Comparison of ENCODE assay signal across 19 mouse cellular contexts in the genomic region with DNA sequence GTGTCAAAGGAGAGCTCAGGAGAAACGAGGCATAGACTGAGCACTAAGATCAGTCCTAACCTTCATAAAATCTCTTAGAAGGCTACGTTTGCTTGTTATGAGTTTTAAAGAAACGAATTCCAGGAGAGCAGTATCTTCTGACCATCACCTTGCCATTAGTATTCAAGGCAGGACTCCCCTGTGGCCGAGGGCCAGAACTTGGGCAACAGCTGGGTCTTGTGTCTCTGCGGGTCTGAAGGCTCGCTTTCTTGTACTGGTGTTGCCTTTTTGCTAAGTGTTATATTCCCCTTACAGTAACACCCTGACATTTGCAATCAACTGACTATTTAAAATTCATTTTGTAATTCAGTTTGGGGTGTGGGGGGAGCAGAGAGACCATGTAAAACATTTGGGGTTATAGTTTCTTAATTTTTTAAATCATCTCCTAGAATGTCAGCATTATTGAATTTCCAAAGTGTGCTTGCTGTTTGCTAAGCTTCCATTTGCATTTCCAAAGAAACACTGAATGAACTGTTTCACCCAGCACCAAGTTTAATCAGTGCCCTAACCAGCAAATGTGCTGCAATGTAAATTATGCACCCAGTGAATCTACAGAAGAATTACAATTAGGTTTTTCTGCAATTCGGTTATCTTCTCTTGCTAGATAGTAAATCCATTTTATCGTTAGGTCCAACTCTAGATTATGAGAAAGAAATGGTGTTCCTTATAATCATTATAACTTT.
DNase-seq lines count a peak whose midpoint lies in the region; ATAC-seq and TF ChIP-seq lines count a peak whose summit lies in the region.
"Had no signal": no experiment of that assay in that cellular context is flagged by ENCODE, and none has a peak within 500 bp of the region (broad histone marks: within the 10 kb centered on the region; RNA-seq: fewer than 3 reads in every experiment).

No protein-coding gene starts in this region.

- peaks cover 23% of the 10 kb centered on the region for H3K4me1 ChIP-seq in forebrain, embryonic 12.5 days
- H3K4me1 ChIP-seq in forebrain, embryonic 11.5 days (replicated peaks; ENCODE audit: control insufficient read depth, insufficient read depth, low read length) = peaks cover 2% of the 10 kb centered on the region; the same call in 1 of the 2 replicates
- peaks cover 38% of the 10 kb centered on the region for H3K4me1 ChIP-seq in midbrain, embryonic 13.5 days (replicated peaks)
- H3K4me1 ChIP-seq in midbrain, embryonic 10.5 days = peaks cover 43% of the 10 kb centered on the region
- H3K4me1 ChIP-seq in liver, postnatal 0 days (ENCODE audit: insufficient read depth) = peaks cover 32% of the 10 kb centered on the region
- H3K4me1 ChIP-seq: kidney, embryonic 15.5 days had no signal

- ATAC-seq in forebrain, embryonic 12.5 days (ENCODE audit: low FRiP score) = no peak
- no peak for ATAC-seq in forebrain, embryonic 11.5 days (replicated peaks; ENCODE audit: low FRiP score)
- 0 out of 2 replicates have a peak, but pooled peaks have one; percentile 59 for ATAC-seq in midbrain, embryonic 13.5 days
- ATAC-seq in liver, postnatal 0 days = no peak
- ATAC-seq: intestine, postnatal 0 days had no signal

- TF ChIP-seq CTCF in layer of hippocampus, adult 2 months (conservative IDR thresholded peaks at IDR 0.05) = no peak
- no peak for TF ChIP-seq CTCF in liver, postnatal 0 days (IDR thresholded peaks at IDR 0.05; ENCODE audit: low read depth)

- peak overlapping the region; percentile 36 for H3K27ac ChIP-seq in forebrain, embryonic 12.5 days
- no peak overlapping the region for H3K27ac ChIP-seq in forebrain, embryonic 11.5 days (ENCODE audit: low read depth, low read length)
- H3K27ac ChIP-seq in layer of hippocampus, adult 2 months = peak overlapping the region; percentile 54; the same call in 1 of the 2 replicates
- no peak overlapping the region for H3K27ac ChIP-seq in midbrain, embryonic 13.5 days
- no peak overlapping the region for H3K27ac ChIP-seq in midbrain, embryonic 10.5 days (replicated peaks)
- peak overlapping the region; percentile 69; the same call in 1 of the 2 replicates for H3K27ac ChIP-seq in liver, postnatal 0 days (ENCODE audit: low read depth)
- H3K27ac ChIP-seq: embryonic facial prominence, embryonic 13.5 days; heart, embryonic 15.5 days; kidney, embryonic 15.5 days; limb, embryonic 15.5 days; neural tube, embryonic 12.5 days had no signal

- H3K27me3 ChIP-seq in forebrain, embryonic 12.5 days = no peaks in the 10 kb centered on the region
- no peaks in the 10 kb centered on the region for H3K27me3 ChIP-seq in forebrain, embryonic 11.5 days (ENCODE audit: control insufficient read depth, insufficient read depth, low read length)
- H3K27me3 ChIP-seq in midbrain, embryonic 13.5 days = peaks cover 2% of the 10 kb centered on the region; the same call in 1 of the 2 replicates
- no peaks in the 10 kb centered on the region; the same call in 1 of the 2 replicates for H3K27me3 ChIP-seq in midbrain, embryonic 10.5 days (ENCODE audit: low read depth, poor library complexity, severe bottlenecking)
- H3K27me3 ChIP-seq in liver, postnatal 0 days (ENCODE audit: insufficient read depth, low read length) = no peaks in the 10 kb centered on the region
- H3K27me3 ChIP-seq: embryonic facial prominence, embryonic 13.5 days; heart, embryonic 15.5 days; kidney, embryonic 15.5 days; limb, embryonic 15.5 days; neural tube, embryonic 12.5 days had no signal

- TF ChIP-seq EP300 in liver, postnatal 0 days (IDR thresholded peaks at IDR 0.05; ENCODE audit: low read depth) = no peak

- H3K4me3 ChIP-seq in forebrain, embryonic 12.5 days (replicated peaks) = no peak overlapping the region
- no peak overlapping the region for H3K4me3 ChIP-seq in forebrain, embryonic 11.5 days (ENCODE audit: low read depth, low read length)
- no peak overlapping the region for H3K4me3 ChIP-seq in layer of hippocampus, adult 2 months
- H3K4me3 ChIP-seq in midbrain, embryonic 13.5 days (replicated peaks) = no peak overlapping the region
- no peak overlapping the region for H3K4me3 ChIP-seq in midbrain, embryonic 10.5 days
- H3K4me3 ChIP-seq in liver, postnatal 0 days (ENCODE audit: low read depth, low read length) = no peak overlapping the region
- H3K4me3 ChIP-seq: embryonic facial prominence, embryonic 13.5 days; heart, embryonic 15.5 days; kidney, embryonic 15.5 days; limb, embryonic 15.5 days; neural tube, embryonic 12.5 days had no signal

- DNase-seq in forebrain, embryonic 11.5 days (ENCODE audit: low spot score) = no peak
- DNase-seq in layer of hippocampus, adult 2 months (ENCODE audit: low spot score in 2 of 2) = peak in 1 of 2 experiments; percentile 37
- DNase-seq in layer of hippocampus, postnatal 36 days = no peak
- no peak for DNase-seq in midbrain, embryonic 10.5 days (ENCODE audit: low spot score)
- no peak for DNase-seq in liver, postnatal 0 days
- DNase-seq in adrenal gland, postnatal 25 days = no peak
- DNase-seq: adrenal gland, adult 2 months; gastrocnemius, postnatal 25 days; kidney, postnatal 4 days; right cerebral cortex, postnatal 14 days; thymus, adult 18-20 months had no signal

- WGBS in forebrain, embryonic 12.5 days = 58% methylated on average over 8 of the region's 8 CpGs
- 77% methylated on average over 8 of the region's 8 CpGs for WGBS in forebrain, embryonic 11.5 days
- 50% methylated on average over 8 of the region's 8 CpGs for WGBS in midbrain, embryonic 13.5 days
- WGBS in midbrain, embryonic 10.5 days = 81% methylated on average over 8 of the region's 8 CpGs
- 75% methylated on average over 8 of the region's 8 CpGs for WGBS in liver, postnatal 0 days (ENCODE audit: insufficient replicate concordance)

- no peaks in the 10 kb centered on the region for H3K36me3 ChIP-seq in forebrain, embryonic 12.5 days (replicated peaks)
- H3K36me3 ChIP-seq in forebrain, embryonic 11.5 days (ENCODE audit: control insufficient read depth, insufficient read depth, low read length) = no peaks in the 10 kb centered on the region
- no peaks in the 10 kb centered on the region for H3K36me3 ChIP-seq in midbrain, embryonic 13.5 days
- H3K36me3 ChIP-seq in midbrain, embryonic 10.5 days = 0 out of 2 replicates have a peak, but pooled peaks cover 5% of the 10 kb centered on the region
- peaks cover 16% of the 10 kb centered on the region for H3K36me3 ChIP-seq in liver, postnatal 0 days (replicated peaks; ENCODE audit: insufficient read depth, low read length)
- H3K36me3 ChIP-seq: embryonic facial prominence, embryonic 13.5 days; heart, embryonic 15.5 days; kidney, embryonic 15.5 days; neural tube, embryonic 12.5 days had no signal

- no peak overlapping the region for H3K4me2 ChIP-seq in forebrain, embryonic 12.5 days
- H3K4me2 ChIP-seq in forebrain, embryonic 11.5 days (ENCODE audit: low read depth, low read length, severe bottlenecking) = no peak overlapping the region
- H3K4me2 ChIP-seq in midbrain, embryonic 13.5 days (replicated peaks) = no peak overlapping the region
- H3K4me2 ChIP-seq in liver, postnatal 0 days (ENCODE audit: low read depth, low read length) = no peak overlapping the region
- H3K4me2 ChIP-seq: embryonic facial prominence, embryonic 13.5 days; heart, embryonic 15.5 days; kidney, embryonic 15.5 days; limb, embryonic 15.5 days; neural tube, embryonic 12.5 days had no signal

- H3K9ac ChIP-seq in forebrain, embryonic 12.5 days = no peak overlapping the region
- H3K9ac ChIP-seq in forebrain, embryonic 11.5 days (ENCODE audit: low read length) = no peak overlapping the region
- no peak overlapping the region for H3K9ac ChIP-seq in midbrain, embryonic 13.5 days (replicated peaks)
- H3K9ac ChIP-seq in liver, postnatal 0 days (replicated peaks) = no peak overlapping the region
- H3K9ac ChIP-seq: embryonic facial prominence, embryonic 13.5 days; heart, embryonic 15.5 days; kidney, embryonic 15.5 days; limb, embryonic 15.5 days; neural tube, embryonic 12.5 days had no signal

- no peaks in the 10 kb centered on the region for H3K9me3 ChIP-seq in forebrain, embryonic 12.5 days
- H3K9me3 ChIP-seq in forebrain, embryonic 11.5 days (ENCODE audit: control insufficient read depth, low read length) = no peaks in the 10 kb centered on the region
- no peaks in the 10 kb centered on the region for H3K9me3 ChIP-seq in midbrain, embryonic 13.5 days
- no peaks in the 10 kb centered on the region for H3K9me3 ChIP-seq in midbrain, embryonic 10.5 days (replicated peaks)
- no peaks in the 10 kb centered on the region for H3K9me3 ChIP-seq in liver, postnatal 0 days (ENCODE audit: low read length)
- H3K9me3 ChIP-seq: embryonic facial prominence, embryonic 13.5 days; heart, embryonic 15.5 days; kidney, embryonic 15.5 days; limb, embryonic 15.5 days; neural tube, embryonic 12.5 days had no signal

Comparison
In these comparisons a context has a peak if more than half of its experiments do, and no peak if none do; other contexts are left out.
1. H3K27ac ChIP-seq: peak in forebrain, embryonic 12.5 days (single experiment), layer of hippocampus, adult 2 months (single experiment) and liver, postnatal 0 days (single experiment); none in forebrain, embryonic 11.5 days (single experiment), midbrain, embryonic 13.5 days (single experiment) and midbrain, embryonic 10.5 days (single experiment).